Mouse (Mus musculus) cerebellum, adult (tissue): Measurements from ENCODE around the gene Abcb8.

Experiments
- ATAC-seq: cut with Nextera tagmentation; 2 replicates; pipeline ENCODE4 v1.9.2; 2017; ENCODE audit warnings: mild to moderate bottlenecking, moderate library complexity, mixed read lengths; ENCODE audit not compliant: insufficient number of reproducible peaks, low FRiP score, low TSS enrichment

The Abcb8 gene

DNA sequence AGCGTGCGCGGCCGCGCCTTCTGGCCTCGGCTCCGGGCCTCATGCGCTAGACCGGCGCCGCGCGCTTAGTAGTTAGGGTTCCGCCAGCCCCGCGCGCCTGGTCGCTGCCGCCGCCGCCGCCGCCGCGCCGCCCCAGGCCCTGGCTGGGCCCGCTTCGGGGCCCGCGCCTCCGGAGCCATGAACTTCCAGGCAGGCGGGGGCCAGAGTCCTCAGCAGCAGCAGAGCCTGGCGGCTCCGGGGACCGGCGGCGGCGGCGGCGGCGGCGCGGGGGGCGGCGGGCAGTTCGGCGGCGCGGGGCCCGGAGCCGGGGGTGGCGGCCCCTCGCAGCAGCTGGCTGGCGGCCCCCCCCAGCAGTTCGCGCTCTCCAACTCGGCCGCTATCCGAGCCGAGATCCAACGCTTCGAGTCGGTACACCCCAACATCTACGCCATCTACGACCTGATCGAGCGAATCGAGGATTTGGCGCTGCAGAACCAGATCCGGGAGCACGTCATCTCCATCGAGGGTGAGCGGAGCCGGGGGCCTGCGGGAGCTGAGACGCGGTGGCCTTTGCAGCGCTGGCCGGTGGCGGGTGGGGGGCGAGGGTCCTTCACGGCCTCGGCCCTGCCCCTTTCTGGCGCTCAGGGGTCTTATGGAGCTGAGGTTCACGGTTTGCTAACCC is 58.7 kb downstream of the Abcb8 start, which contains the start of gene Agap3:
Agap3 (plus strand) TSS at position 148 of the 661 bp plus-strand sequence.
- ATAC-seq = peak; percentile 6; the same call in 1 of the 2 replicates

GRCm38 (mm10) chr5:24452691-24453233 is 59.3 kb downstream of the Abcb8 start:
- ATAC-seq = 0 out of 2 replicates have a peak, but pooled peaks have one; percentile 6

DNA sequence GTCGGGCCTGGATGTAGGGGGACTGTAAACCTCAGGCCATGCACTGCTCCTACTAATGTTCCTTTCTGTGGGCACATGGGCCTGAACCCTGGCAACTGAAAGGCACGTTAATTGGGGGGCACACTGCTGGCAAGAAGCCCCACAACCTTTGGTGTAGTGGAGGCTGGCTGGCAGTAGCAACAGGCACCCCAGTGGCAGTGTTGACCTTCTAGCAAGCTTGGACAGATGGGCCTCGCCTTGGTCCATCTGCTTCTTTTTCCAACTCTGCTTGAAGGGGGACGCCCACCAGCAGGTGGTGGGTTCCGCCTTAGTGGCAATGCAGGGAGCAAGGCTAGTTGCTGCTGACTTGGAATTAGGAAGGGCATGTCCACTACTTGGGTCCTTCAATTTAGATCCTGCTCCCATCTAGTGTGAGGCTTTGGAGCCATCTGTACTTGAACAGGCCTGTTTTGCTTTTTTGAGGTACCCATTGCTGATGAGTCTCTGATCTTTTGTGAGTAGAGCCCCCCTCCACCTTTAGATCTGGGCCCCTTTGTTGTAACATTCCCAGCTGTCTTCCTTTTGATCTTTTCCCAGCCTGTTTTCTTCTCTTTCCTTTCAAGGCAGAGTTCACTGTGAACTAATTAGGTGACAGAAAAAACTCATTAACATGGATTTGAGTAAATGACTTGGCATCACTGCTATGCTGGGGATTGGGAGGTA is 60.0 kb downstream of the Abcb8 start:
- peak; percentile 18; the same call in 1 of the 2 replicates for ATAC-seq

GRCm38 (mm10) chr5:24453985-24454303 is 60.5 kb downstream of the Abcb8 start:
- ATAC-seq = no peak

- ATAC-seq = no peak
Measured at GRCm38 (mm10) chr5:24455076-24455475, 61.6 kb downstream of the Abcb8 start.

DNA sequence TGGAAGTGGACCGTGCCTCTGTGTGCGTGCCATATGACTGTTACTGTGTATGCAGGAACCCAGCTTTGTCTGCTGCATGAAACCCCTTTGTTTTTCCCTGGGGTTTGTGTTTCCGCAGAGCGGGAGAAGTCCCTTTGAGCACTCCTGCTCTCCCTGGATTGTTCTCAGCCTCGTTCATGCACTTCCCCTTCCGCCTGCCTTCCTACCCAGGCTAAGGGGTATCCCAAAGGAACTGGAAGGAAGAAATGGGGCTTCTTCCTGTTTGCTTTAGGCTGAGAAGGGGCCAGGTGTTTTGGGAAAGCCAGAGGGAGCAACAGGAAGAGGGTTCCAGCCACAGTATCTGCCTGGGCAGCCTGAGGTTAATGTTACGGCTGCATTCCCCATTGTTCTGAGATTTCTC is 62.1 kb downstream of the Abcb8 start:
- no peak for ATAC-seq
